Mouse (Mus musculus) embryo, embryonic 10 days (tissue): Measurements from ENCODE around the gene Ptgdr2.

ENCODE experiments used
- DNase-seq: peaks from one replicate; pipeline ENCODE4 v3.0.0-alpha.2; 2015; ENCODE audit warnings: low spot score

Ptgdr2 gene

DNA sequence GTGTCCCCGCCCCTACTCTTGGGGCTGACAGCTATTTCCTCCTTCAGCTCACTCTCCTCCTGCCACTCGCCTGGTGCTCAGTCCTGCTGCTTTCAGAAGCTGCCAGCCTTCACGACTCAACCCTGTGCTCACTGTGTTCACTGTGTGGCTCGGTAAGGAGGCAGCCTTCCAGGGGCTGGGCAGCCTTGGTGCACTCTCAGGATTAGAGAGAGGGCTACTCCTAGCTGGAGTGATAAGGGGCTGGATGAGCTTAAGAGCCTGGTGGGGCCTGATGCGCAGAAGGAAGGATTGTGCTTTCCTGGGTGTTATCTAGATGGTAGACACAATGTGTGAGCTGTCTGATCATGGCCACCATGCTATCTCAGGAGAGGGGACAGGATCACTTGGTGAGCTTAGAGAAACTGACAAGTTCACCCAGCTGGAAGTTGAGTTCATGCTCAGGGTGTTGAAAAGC lies at the start of gene Ptgdr2:
TSS of gene Ptgdr2 (plus strand) at position 51 of the 454 bp plus-strand sequence.
- DNase-seq: no peak

DNA sequence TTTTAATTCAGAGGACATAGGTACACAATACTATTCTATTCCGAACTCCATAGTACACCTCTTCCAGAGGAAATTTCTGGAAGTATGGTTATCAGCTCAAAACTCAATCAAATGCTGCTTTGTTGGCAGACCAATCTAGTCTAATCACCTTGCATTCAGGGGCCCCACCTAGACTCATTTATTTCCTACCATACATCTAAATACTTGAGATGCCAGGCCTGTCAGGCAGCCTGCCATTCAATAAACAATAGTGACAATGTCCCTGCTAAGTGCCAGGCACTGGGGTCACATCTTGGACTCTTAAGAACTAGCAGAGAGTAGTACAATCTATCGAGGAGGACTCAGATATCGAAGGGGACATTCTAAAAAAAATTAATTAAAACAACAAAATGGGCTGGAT lies 44.8 kb upstream of the Ptgdr2 start:
- no peak for DNase-seq

DNA sequence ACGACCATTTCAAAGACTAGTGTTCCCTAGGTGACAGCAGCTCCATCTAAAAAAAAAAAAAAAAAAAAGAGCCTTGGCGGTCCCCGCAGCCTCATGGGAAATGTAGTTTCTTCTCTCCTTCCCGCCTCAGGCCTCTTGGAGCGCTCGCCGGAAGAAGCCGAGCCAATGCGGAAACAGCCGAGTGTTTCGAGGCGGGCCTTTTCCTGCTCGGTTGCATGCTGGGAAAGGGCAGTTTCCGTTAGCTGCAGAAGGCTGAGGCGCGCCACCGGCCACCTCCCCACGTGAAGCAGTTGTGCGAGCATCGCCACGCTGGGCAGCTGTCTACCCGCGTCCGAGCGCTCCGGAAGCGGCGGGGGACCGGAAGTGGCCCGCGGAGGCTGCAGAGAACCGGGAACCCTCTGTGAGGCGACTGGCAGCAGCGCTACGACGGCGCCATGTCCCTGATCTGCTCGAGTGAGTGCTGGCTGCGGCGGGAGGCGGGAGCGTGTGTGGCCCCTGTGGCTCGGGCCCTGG lies 41.9 kb upstream of the Ptgdr2 start, which contains the start of gene Prpf19:
TSS of gene Prpf19 (plus strand) at position 216 of the 513 bp plus-strand sequence.
- DNase-seq: peak; percentile 98

DNA sequence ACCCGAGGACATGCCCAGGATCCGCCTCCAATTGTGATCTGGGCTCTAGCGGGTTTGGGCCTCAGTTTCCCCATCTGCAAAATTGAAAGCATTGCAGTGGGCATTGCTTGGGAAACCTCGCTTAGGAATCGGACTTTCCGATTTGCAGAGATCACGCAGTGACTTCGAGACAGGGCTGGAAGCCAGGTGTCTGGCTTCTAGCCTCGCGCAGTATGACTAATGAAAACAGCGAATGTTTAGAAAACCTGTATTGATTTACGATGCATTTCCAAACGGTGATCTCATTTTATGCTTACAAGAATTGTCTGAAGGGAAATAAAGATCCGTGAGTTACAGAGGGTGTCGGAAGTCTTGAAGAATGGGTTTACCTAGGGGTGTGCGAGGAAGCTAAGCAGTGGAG lies 41.3 kb upstream of the Ptgdr2 start:
- DNase-seq: peak; percentile 25

DNA sequence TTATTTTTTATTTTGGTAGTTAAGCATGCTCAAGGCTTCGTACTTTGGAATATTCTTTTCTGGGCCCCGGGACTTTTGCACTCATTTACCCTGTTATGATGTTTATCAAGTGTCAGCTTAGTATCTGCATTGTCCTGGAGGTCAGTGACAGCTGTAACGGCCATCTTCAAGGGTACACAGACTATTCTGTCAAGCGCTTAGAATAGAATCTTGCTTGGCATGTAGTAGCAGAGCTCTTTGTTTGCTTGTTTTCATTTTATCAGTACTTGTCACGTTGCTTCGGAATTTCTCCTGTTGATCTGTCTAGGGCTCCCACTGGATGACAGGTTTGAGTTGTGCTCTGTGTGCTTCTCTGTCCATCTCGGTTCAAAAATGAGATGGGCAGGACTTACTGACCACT lies 40.1 kb upstream of the Ptgdr2 start:
- DNase-seq: no peak

DNA sequence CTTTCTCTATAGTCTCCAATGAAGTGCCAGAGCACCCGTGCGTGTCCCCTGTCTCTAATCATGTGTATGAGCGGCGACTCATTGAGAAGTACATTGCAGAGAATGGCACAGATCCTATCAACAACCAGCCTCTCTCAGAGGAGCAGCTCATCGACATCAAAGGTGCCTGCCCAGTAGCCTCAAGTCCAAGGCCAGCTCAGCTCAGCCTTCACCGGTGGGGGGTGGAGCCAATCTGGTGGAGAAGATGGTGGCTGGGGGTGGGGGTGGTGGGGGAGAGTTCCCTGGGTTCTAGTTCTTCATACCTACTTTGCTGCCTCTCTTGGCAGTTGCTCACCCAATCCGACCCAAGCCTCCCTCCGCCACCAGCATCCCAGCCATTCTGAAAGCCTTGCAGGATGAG lies 39.5 kb upstream of the Ptgdr2 start:
- no peak for DNase-seq

DNA sequence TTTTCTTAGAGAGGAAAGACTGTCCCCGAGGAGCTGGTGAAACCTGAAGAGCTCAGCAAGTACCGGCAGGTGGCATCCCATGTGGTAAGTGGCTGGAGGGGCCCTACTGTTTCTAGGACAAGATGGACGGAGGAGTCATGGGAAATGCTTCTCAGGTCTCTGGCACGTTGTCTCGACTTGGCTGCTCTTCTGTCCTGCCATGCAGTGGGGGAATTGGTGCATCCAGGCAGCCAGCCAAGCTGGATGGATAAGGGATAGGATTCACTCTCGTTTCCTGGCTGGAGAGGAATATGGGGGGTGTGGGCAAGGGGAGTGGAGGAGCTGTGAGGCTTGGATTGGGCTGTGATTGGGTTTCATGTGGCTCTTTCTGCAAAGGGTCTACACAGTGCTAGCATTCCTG lies 36.6 kb upstream of the Ptgdr2 start:
- no peak for DNase-seq

DNA sequence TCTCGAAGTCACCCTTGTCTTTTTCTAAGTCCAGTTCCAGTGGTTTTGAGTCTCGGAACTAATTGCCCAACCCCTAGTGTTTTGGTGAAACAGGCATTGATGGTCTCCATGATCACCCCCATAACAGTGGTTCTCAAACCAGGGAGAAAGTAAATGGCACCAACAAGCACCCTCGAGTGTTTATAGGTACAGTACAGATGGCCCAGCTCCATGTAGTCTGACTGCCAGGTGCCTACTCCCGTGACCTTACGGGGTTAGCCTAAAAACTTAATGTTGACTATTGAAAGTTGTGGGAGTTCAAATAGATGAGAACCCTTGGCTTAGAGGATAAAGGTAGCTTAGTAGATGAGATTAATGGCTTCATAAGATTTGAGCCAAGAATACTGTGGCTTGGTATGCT lies 35.9 kb upstream of the Ptgdr2 start:
- DNase-seq: no peak

DNA sequence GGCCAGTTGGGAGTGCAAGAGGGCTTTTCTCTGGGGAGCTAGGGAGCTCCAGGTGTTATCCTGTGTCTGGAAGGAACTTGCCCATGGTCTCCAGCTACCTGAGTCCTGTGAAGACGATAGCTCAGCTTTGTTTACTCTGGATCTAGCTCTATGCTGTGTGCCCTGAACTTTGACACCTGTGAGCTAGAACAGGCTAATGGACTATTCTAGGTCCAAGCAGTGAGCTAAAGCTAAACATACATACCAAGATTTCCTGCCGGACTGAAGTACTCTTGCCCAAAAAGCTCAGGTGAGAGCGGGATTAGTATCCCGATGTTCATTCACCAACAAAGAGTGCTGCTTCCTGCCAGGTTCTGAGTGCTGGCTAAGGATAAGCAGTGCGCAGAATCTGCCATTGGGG lies 32.4 kb upstream of the Ptgdr2 start:
- no peak for DNase-seq

DNA sequence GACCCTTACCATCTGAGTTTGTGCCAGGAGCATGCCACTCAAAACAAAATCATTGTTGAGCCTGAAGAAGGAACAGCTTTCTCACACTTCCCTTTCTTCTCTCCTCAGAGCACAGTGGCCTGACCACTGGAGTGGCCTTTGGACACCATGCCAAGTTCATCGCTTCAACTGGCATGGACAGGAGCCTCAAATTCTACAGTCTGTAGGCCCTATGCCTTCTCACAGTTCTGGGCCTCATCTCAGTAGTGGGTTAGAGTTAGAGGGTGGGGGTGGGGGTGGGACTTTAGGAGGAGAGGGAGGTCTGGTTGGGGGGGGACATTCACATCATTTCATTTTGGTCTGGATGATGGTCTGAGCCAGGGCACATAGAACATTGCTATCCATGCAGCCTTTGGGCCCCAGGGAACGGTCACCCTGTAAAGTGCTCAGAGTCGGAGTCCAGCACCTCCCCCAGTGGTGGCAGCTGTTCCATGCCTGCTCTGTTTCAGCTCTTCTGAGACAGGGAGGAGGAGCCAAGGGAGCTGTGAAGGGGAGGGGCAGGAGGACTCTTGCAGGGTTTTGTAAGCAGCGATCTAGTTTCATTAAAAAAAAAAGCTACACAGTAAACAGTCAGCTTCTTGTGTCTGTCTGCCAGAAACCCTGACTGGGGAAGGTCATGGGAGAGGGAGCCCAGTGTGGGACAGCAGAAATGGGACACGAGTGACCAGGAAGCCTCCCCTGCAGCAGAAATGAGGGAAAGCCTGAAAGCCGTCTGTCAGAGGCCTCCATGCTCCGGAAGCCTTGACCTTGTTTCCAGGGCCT lies 31.8 kb upstream of the Ptgdr2 start:
- peak; percentile 20 for DNase-seq

DNA sequence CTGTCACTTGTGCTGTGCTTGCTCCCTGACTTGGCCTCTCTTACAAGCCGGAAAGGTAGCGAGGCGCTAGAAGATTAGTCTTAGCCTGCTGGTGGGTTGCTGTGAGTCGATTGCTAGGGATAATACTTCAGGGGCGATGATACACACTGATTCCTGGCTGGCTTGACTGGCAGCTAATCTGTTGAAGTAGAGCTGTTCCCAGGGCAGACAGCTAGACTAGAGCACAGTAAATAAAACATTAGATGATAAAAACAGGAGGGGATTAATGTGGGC lies 31.3 kb upstream of the Ptgdr2 start:
- DNase-seq: no peak

DNA sequence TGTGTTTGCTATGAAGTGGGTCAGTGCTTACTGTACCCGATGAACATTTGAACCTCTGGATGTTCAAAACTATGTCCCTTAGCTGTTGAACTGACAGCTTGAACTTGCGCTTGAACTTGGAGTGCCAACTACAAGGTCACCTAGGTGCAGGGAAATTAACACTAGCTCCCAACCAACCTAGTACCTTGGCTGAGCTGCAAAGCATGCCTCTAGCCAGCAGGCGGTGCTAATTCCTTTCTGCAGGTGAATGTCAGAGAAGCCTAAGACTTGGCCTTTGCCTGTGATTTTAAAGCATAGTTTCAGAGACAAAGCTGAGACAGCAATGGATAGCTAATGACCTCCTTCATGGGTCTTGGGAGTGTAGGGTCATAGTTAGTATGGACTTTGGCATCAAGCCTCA lies 29.1 kb upstream of the Ptgdr2 start:
- peak; percentile 75 for DNase-seq

DNA sequence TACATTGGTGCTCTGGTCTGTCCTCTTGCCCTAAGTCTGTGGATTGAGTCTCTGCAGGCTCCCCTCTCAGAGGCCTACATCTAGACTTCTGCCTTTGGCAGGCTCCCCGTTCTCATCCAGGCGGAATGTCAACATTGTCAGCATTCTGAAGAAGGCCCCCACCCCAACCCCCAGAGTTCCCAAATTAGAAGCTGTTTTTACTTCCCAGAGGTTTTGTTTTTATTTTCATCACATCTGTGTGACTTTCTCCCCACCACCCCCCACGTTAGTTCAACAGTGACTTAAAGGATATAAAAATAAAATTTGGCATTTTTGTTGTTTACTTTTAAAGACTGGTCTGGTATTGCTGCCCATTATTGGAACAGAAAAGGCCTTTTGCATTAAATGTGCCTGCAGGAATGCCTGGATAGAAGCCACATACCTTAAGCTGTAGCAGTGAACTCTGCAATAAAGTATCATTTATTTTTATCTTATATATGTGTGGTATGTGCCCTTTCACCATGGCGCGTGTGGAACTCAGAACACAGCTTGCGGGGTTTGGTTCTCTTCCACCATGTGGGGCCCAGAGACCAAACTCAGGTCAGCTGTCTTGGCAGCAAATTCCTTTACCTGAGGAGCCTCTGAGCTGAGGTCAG lies 27.8 kb upstream of the Ptgdr2 start:
- no peak for DNase-seq

DNA sequence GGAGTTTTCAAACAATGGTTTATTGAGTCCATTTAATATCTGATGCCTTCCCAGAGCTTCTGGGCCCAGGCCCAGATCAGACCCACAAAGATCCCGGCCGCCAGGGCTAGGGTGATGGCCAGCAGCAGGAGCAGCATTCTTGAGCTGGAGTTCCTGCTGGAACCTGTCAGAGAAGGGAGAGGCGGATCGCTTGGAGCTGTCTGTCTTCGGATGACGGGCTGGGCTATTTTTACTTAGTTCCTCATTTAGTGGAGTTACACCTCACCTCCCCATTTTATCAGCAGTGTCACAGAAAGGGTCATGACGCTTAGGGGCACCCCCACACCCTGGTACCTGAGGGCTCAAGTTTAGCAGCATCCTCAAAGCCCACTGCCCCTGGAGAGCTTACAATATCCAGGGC lies 22.7 kb upstream of the Ptgdr2 start:
- DNase-seq: no peak

DNA sequence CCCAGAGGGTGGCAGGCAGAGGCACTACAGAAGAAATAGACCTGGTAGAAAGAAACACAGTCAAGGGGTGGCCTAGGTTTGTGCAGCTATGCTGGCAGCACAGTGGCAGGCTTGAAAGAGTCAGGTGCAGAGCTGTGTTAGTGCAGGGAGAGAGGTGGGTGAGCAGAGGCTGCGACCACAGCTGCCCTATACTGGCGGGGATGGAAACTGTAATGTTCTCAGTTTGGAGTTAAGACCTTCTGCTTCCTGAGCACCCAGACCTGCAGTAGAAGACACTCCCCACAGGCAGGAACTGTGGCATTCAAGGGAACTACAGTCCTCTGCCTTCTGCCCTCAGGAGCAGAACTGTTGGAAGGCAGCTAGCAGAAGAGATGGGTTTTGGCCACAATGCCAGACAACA lies 22.1 kb upstream of the Ptgdr2 start:
- DNase-seq: no peak

DNA sequence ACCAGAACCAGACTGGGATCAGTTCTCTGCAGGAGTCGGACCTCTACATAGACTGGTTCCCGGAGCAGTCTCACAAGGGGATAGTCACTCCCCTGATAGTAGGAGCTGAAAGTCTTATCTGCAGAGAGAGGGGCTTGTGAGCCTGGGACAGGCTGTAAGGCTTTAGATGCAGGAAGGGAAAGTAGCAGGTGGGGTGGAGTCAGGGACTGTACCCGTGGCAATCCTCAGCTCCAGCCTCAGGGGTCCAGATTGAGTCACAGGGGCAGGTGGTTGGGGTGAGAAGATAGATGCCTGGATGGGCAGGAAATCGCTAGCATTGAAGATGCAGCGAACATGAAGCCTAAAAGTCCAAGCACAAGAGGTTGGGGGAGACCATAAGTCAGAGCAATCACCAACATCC lies 20.5 kb upstream of the Ptgdr2 start:
- no peak for DNase-seq

DNA sequence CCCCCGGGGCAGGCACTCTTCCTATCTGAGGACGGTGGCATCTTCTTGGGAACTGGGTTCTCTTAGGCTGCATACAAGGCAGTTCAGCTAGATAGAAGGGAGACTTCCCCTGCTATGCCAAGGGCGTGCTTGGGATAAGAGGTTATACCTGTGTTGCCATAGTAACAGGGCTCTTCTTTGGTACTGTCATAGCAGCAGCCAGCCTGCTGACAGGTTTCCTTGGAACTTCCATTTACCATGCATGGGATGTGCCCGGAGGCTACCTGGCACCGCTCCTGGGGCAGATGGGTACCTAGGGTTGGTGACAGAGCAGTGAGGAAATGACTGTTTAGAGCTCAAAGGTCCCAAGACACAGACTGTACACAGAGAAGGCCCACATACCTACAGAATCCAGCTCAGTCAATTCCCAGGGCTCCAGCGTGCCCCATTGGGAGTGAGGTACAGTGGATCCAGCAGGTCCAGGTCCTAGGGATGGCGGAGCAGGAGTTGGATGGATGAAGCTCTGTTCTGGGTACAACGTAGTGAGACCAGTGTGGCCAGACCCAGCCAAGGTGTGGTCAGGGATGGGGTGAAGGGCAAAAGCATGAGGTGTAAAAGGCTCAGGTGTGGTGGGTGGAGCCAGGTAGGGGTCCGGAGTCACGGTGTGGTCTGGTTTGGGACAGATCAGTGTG lies 18.5 kb upstream of the Ptgdr2 start:
- DNase-seq: no peak

DNA sequence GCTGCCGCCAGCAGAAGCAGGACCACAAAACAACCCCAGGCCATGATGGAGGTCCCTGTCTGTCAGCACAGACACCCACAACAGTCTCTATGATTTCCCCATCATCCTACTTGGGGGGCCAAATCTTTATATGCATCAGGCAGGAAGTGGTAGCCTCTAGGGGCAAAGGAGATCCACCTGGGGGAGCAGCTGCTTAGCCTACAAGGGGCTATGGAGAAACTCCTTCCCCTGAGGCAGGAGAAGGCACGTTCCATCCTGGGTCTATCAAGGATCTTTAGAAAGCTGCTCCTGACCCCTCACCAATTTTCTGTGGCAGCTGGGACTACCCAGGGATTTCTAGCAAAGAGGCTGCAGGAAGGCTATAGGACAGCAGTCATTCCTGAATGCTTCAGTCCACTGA lies 16.4 kb upstream of the Ptgdr2 start, which contains the start of gene Zp1:
TSS of gene Zp1 (minus strand) at position 101 of the 400 bp plus-strand sequence.
- no peak for DNase-seq

DNA sequence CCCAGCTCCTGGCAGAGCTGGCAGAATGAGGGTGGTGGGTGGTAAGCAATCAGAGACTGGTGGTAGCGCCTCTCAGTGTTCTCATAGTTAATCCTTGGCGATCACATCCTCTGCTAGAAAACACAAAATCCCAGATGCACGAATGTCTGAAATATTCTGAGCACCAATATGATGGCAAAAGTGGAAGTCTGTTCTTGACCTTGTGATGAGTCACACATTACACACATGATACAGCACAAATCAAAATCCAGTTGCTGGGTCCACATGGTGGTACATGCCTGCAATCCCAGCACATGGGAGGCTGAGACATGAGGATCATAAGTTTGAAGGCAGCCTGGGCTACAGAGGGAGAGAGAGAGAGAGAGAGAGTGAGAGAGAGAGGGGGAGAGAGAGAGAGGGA lies 15.9 kb upstream of the Ptgdr2 start:
- no peak for DNase-seq

DNA sequence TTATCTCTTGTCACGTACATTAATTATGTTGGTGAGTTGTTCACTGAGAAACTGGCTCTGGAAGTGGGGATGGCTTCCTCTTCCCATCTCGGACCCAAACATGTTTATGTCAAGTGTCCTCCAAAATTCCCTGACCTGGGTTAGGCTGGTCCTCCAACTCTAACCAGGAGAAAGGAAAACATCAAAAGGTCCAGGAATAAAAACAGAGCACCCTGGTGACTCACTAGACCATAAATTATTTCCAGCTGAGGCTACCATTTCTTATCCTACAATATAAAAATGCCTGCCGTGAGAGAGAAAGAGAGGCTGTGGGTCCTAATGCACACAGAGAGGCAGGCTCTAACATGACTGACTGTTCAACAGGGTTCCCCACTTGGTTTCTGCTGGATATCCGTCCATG lies 12.7 kb upstream of the Ptgdr2 start:
- no peak for DNase-seq

DNA sequence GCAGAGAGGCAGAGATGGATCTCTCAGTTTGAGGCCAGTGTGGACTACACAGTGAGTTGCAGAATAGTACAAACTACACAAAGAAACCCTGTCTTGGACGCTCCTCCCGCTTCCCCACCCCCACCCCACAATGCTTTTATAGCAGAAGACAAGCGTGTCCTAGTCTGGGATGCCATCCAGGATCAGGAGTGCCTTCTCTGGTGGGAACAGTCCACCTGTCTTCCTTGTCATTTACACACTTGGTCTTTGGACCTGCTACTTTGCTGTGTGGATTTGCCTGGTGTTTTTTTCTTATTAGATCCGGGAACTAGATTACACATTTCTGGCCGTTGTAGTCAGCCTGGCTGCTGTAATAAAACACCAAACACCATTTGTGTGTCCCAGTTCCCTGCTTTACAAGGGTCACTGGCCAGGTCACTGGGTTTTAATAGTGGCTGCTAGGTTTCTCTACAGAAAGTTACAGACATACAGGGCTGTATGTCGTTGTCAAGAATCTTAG lies 10.8 kb upstream of the Ptgdr2 start:
- DNase-seq: peak; percentile 48

DNA sequence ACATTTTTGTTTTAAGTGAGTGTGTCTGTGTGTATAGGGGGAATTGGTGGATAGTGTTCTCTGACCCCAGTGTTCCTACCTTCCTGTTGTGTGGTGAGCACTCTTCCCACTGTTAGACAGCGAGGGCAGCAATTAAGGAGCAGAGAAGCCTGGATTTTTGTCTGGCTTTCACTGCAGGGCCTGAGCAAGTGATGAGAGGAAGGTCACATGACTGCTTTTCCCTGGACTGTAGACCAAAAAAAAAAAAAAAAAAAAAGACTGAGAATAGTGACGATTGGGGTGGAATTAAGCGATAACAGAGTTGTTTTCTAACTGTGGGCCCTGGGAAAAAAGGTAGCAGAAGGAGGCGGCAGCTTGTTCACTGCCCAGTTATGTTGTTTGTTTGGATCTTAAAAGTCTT lies 10.3 kb upstream of the Ptgdr2 start:
- peak; percentile 44 for DNase-seq

DNA sequence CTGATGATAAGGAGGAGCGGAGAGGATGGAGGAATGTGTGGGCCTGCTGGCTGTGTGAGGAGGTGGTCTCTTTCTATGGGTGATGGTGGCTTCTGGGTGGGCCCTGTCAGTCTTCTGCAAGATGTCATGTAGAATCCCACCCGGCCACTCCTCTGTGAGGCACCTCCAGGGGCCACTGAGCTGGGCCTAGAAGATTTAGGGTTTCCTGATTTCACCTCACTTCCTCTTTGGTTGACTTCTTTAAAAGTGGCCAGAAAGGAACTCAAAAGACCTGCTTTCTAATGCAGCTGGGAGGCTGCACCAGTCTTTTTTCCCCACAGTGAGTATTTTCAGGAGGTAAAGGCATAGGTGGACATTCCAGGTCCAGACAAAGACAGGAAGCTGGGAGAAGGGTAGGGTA lies 6.3 kb upstream of the Ptgdr2 start:
- no peak for DNase-seq
